Mouse (Mus musculus) ES-E14 (cell line): Measurements from ENCODE around the gene Itpripl2.

Experiments
- CHD2 ChIP-seq: IDR thresholded peaks from 2 replicates; pipeline ENCODE4 v1.6.1; 2014; ENCODE audit warnings: mild to moderate bottlenecking, low read depth, low read length, inconsistent platforms
- HCFC1 ChIP-seq: IDR thresholded peaks from 2 replicates; pipeline ENCODE4 v1.6.1; 2012; ENCODE audit warnings: low read length, inconsistent platforms, borderline replicate concordance; ENCODE audit not compliant: insufficient read depth
- MAFK ChIP-seq: IDR thresholded peaks from 2 replicates; pipeline ENCODE4 v1.6.1; 2014; ENCODE audit warnings: mild to moderate bottlenecking, low read depth, low read length, inconsistent platforms; ENCODE audit not compliant: insufficient read depth
- ZC3H11A ChIP-seq: IDR thresholded peaks from 2 replicates; pipeline ENCODE4 v1.6.1; 2012; ENCODE audit warnings: low read depth, mild to moderate bottlenecking, inconsistent platforms, low read length, borderline replicate concordance
- ZNF384 ChIP-seq: IDR thresholded peaks from 2 replicates; pipeline ENCODE4 v1.6.1; 2012; ENCODE audit warnings: low read depth, low read length, inconsistent platforms

- TF ChIP-seq ZNF384 (no peak), ZC3H11A (no peak), HCFC1 (no peak), MAFK (no peak), CHD2 (no peak)
Measured at GRCm38 (mm10) chr7:118453722-118454121, 38.1 kb downstream of the Itpripl2 start.
